Mouse (Mus musculus): Measurements from ENCODE around the gene Itga9.

DNA sequence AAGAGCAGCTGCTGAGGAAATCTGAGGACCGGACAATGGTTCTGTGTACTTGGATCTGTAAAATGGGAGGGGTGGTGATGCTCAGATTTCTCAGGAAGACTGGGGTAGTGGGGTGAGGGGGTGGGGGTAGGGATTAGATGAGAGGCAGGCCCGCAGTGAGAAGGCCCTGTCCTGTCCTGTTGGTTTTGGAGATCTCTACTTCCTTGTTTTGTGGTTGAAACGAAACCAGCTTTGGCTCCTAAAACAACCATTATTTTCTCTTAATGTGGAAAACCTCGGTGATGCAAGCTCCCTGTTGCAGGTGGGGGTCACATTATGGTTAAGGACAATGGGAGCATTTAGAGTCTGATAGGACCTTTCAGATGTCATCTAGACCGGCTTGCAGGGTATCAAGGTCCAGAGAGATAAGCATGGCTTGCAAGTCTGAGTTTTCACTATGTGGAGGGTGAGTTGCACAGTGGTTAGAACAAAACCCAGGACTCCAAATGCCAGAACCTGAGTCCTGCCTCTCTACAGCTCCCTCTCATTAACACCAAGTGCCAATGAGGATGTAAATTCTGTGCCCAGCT lies 32.2 kb downstream of the Itga9 start:
- no peak for TF ChIP-seq CTCF (IDR thresholded peaks at IDR 0.05; ENCODE audit: control insufficient read depth, insufficient read depth, insufficient read length)
- no peak for TF ChIP-seq USF1 (IDR thresholded peaks at IDR 0.05; ENCODE audit: low read depth)
